Mouse (Mus musculus) cortical plate, adult 2 months (tissue): ENCODE measurements around the gene Ankrd23. TPM values are rescaled to one million over a fixed set of nuclear protein-coding genes. Genes with fewer than 3 reads are reported as not detected.

Source experiments
- H3K27ac ChIP-seq: fragments of 200-500 bp; 2 replicates; pipeline ENCODE4 v1.5.1; 2012; ENCODE audit warnings: low read length, control low read depth, inconsistent platforms; ENCODE audit not compliant: insufficient read depth
- H3K4me1 ChIP-seq: fragments of 200-500 bp; 2 replicates; pipeline ENCODE4 v1.6.1; 2011; ENCODE audit warnings: low read length; ENCODE audit not compliant: control insufficient read depth, insufficient read depth
- H3K4me3 ChIP-seq: fragments of 200-500 bp; 2 replicates; pipeline ENCODE4 v1.5.1; 2011; ENCODE audit warnings: mild to moderate bottlenecking, low read length, control low read depth; ENCODE audit not compliant: insufficient read depth
- CTCF ChIP-seq: fragments of 200-500 bp; IDR thresholded peaks from 2 replicates; pipeline ENCODE4 v1.5.1; 2011; ENCODE audit warnings: mild to moderate bottlenecking, control low read depth, low read length; ENCODE audit not compliant: insufficient read depth; ENCODE audit errors: extremely low read depth
- POLR2A ChIP-seq: fragments of 200-500 bp; IDR thresholded peaks from 2 replicates; pipeline ENCODE4 v1.6.1; 2011; ENCODE audit warnings: mild to moderate bottlenecking, low read length, control low read depth; ENCODE audit not compliant: insufficient read depth; ENCODE audit errors: extremely low read depth
- polyA plus RNA-seq: library from polyadenylated mRNA; depleted of rRNA; stranded (reverse); fragments of >200 nt; gene quantifications from 2 replicates; pipeline ENCODE4 v1.2.3, GENCODE M21; 2012

The Ankrd23 gene
- polyA plus RNA-seq, 1 experiment = 10.4 TPM

GRCm38 (mm10) chr1:36556553-36557456, 20.1 kb upstream of the Ankrd23 start:
- peak overlapping the region; percentile 73 for H3K4me3 ChIP-seq
- peak overlapping the region; percentile 67 for H3K27ac ChIP-seq
- peak; percentile 56 for TF ChIP-seq CTCF
- peak; percentile 76 for TF ChIP-seq POLR2A
- H3K4me1 ChIP-seq = peaks cover 4% of the 10 kb centered on the region; the same call in 1 of the 2 replicates

- peaks cover 4% of the 10 kb centered on the region; the same call in 1 of the 2 replicates for H3K4me1 ChIP-seq
- H3K4me3 ChIP-seq = peak overlapping the region; percentile 73
- TF ChIP-seq CTCF = no peak
- TF ChIP-seq POLR2A = no peak
- peak overlapping the region; percentile 67 for H3K27ac ChIP-seq
Measured at GRCm38 (mm10) chr1:36555798-36556395, 19.2 kb upstream of the Ankrd23 start.

- Histone ChIP-seq H3K4me1 (peaks cover 4% of the 10 kb centered on the region; the same call in 1 of the 2 replicates), H3K4me3 (no peak overlapping the region), H3K27ac (no peak overlapping the region)
- TF ChIP-seq CTCF = no peak
- no peak for TF ChIP-seq POLR2A
Measured at GRCm38 (mm10) chr1:36554633-36555399, 18.1 kb upstream of the Ankrd23 start.

DNA sequence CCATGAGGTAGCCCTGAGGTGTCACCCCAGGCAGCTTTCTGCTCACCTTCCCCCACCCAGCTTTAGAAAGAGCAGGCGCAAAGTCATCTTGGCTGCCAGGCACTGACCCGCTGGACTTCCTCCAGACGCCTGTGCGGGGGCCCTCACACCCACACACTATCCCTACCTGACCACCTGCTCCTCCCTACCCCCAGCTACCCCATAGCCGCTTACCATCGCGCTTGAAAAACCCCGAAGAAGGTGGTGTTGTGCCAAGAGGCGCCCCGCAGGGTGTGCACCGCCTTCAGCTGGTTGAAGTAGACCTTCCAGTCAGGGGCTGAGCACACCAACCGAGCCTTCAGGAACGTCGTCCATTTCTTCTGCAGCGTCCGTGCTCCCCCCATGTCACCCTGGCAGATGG, 15.8 kb upstream of the Ankrd23 start:
- H3K27ac ChIP-seq = no peak overlapping the region
- H3K4me3 ChIP-seq = no peak overlapping the region
- peaks cover 4% of the 10 kb centered on the region; the same call in 1 of the 2 replicates for H3K4me1 ChIP-seq
- no peak for TF ChIP-seq CTCF
- no peak for TF ChIP-seq POLR2A

GRCm38 (mm10) chr1:36551904-36552303, 15.2 kb upstream of the Ankrd23 start:
- TF ChIP-seq CTCF (no peak), POLR2A (no peak)
- Histone ChIP-seq H3K27ac (no peak overlapping the region), H3K4me3 (no peak overlapping the region), H3K4me1 (peaks cover 4% of the 10 kb centered on the region; the same call in 1 of the 2 replicates)

DNA sequence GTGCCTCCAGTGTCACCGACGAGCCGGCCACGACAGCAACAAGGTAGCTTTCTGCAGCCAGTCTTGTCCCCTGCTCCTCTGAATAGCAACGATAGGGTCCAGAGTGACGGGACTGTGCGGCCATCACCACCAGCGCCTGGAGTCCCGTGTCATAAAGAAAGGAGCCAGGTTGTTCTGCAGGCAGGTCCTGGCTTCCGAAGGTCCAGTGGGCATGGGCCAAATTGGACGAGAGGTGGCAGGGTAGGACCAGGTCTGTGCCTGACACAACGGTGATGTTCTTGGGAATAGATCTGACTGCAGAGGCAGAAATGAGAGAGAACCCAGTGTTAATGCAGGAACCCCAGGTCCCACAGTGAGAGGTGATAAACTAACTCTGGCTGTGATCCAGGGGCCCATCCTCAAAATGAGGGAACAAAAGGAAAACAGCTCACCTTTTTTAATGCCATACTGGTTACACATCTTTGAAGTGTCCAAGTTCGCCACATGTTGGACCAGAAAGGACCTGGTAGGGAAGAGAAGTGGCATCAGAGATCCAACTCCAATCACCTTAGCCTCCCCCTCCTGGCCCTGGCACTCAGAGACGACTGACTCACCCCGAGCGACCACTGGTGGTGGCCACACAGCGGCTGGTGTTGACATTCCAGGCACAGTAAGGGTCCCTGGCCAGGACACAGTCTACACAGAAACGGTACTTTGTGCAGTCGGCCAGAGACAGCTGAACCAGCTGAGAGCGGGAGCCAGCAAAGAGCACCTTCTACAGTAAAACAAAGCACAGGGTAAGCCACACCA, 13.6 kb upstream of the Ankrd23 start:
- TF ChIP-seq POLR2A = no peak
- no peak for TF ChIP-seq CTCF
- no peak overlapping the region for H3K27ac ChIP-seq
- peaks cover 4% of the 10 kb centered on the region; the same call in 1 of the 2 replicates for H3K4me1 ChIP-seq
- no peak overlapping the region for H3K4me3 ChIP-seq

- no peak for TF ChIP-seq POLR2A
- no peak for TF ChIP-seq CTCF
- Histone ChIP-seq H3K4me3 (no peak overlapping the region), H3K27ac (no peak overlapping the region), H3K4me1 (no peaks in the 10 kb centered on the region)
Measured at GRCm38 (mm10) chr1:36549491-36549890, 12.8 kb upstream of the Ankrd23 start.

- TF ChIP-seq POLR2A (no peak), CTCF (no peak)
- H3K4me1 ChIP-seq = no peaks in the 10 kb centered on the region
- H3K27ac ChIP-seq = no peak overlapping the region
- no peak overlapping the region for H3K4me3 ChIP-seq
Measured at GRCm38 (mm10) chr1:36548771-36549170, 12.1 kb upstream of the Ankrd23 start.
